Mouse (Mus musculus): ENCODE results near the gene Olfr670.
"Not testable (repeated sequence)": the region's sequence is repeated elsewhere in the genome, so short reads cannot be mapped to it uniquely, and the experiment has no call there.

Olfr670 gene

GRCm38 (mm10) chr7:104962520-104962919, at the start of gene Olfr670:
TSS of gene Olfr670 (minus strand) at chr7:104962620.
- no peak for DNase-seq (ENCODE audit: low read depth)

GRCm38 (mm10) chr7:105001929-105002328, 39.5 kb upstream of the Olfr670 start, which contains the start of gene Olfr672:
TSS of gene Olfr672 (minus strand) at chr7:105002029.
- no peak for DNase-seq (ENCODE audit: low read depth)

GRCm38 (mm10) chr7:104979026-104979425, 16.6 kb upstream of the Olfr670 start, which contains the start of gene Olfr671:
TSS of gene Olfr671 (minus strand) at chr7:104979126.
- no peak for DNase-seq (ENCODE audit: low read depth)

GRCm38 (mm10) chr7:104972507-104972906, 10.1 kb upstream of the Olfr670 start:
- not testable (repeated sequence) for DNase-seq (ENCODE audit: low read depth)

GRCm38 (mm10) chr7:104950234-104950633, 12.2 kb downstream of the Olfr670 start:
- DNase-seq (ENCODE audit: low read depth), result not testable (repeated sequence)

GRCm38 (mm10) chr7:104933940-104934339, 28.5 kb downstream of the Olfr670 start, which contains the start of gene Olfr669:
TSS of gene Olfr669 (plus strand) at chr7:104934240.
- DNase-seq (ENCODE audit: low read depth), result no peak

DNA sequence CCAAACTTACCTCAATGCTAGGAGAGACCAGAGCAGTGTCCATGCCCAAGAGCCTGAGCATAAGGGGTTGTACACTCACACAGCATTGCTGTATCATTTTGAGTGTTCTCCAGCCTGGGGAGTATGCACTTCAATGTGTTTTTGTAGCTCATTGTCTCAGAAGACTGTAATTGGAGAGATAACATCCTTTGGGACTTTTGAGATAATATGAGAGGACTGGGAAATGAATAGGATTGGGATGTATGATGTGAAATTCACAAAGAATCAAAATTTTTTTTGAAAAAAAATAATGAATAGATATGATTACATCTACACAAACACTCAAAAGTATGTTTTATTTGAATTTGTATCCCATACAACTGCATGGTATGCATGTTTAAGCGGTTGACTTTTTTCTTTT, 34.5 kb downstream of the Olfr670 start, which contains the start of gene Olfr668:
TSS of gene Olfr668 (minus strand) at position 101 of the 400 bp plus-strand sequence.
- DNase-seq (ENCODE audit: low read depth), result no peak

DNA sequence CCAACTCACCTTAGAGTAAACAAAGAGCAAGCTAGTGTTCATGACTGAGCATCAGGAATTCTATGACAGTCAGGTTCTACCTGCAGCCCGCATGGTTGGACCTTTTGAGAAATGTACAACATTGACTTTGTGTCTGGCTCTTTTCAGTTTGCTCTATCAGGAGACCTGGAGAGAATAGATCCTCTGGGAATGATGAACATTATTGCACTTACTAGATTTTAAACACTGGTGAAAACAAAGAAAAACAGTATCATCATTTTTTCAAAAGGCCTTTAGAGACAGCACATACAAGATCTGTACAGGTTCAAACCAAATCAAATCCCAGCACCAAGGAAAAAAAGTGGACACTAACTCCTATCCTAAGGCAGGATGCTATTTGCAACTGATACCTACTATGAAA, 41.0 kb downstream of the Olfr670 start, which contains the start of gene Olfr667:
TSS of gene Olfr667 (minus strand) at position 101 of the 400 bp plus-strand sequence.
- no peak for DNase-seq (ENCODE audit: low read depth)
